Mouse (Mus musculus) bone marrow macrophage, adult 2 months (primary cell): Measurements from ENCODE around the gene Zfp787. TPM values are rescaled to one million over a fixed set of nuclear protein-coding genes. Genes with fewer than 3 reads are reported as not detected.
A peak's percentile ranks its signal among the peaks of the same experiment; 100 is the strongest.

Source experiments
- H3K27ac ChIP-seq: 2 replicates; pipeline ENCODE4 v1.5.1; 2012; ENCODE audit warnings: low read depth, low read length; ENCODE audit not compliant: insufficient read depth
- H3K4me1 ChIP-seq: 2 replicates; pipeline ENCODE4 v1.6.1; 2012; ENCODE audit warnings: low read length; ENCODE audit not compliant: control insufficient read depth, insufficient read depth
- H3K4me3 ChIP-seq: 2 replicates; pipeline ENCODE4 v1.5.1; 2012; ENCODE audit warnings: mild to moderate bottlenecking, low read length, moderate library complexity; ENCODE audit not compliant: insufficient read depth
- CTCF ChIP-seq: IDR thresholded peaks from 2 replicates; pipeline ENCODE4 v1.5.1; 2012; ENCODE audit warnings: low read depth, mild to moderate bottlenecking, low read length, moderate library complexity
- POLR2A ChIP-seq: IDR thresholded peaks from 2 replicates; pipeline ENCODE4 v1.6.1; 2012; ENCODE audit warnings: mild to moderate bottlenecking, low read depth, low read length, borderline replicate concordance
- polyA plus RNA-seq: library from polyadenylated mRNA; stranded (reverse); fragments of >200 nt; gene quantifications from 2 replicates; pipeline ENCODE4 v1.2.4, GENCODE M21; 2012; ENCODE audit not compliant: missing spikeins, insufficient read depth, insufficient read length

Gene Zfp787
- polyA plus RNA-seq, 1 experiment: 22.8 TPM

DNA sequence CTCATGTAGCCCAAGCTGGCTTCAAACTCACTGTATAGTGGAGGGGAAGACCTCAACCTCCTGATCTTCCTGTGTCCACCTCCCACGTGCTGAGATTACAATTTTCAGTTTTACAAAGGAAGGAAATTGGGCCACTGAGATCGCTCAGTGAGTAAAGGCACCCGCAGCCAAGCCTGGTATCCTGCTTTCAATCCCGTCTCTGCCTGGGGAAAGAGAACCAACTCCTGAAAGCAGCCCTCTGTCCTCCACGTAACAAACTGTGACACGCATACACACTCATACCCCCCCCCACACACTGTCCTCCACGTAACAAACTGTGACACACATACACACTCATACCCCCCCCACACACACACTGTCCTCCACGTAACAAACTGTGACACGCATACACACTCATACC lies 14.6 kb upstream of the Zfp787 start:
- Histone ChIP-seq H3K4me1 (peaks cover 23% of the 10 kb centered on the region), H3K4me3 (no peak overlapping the region), H3K27ac (peak overlapping the region; percentile 40)
- TF ChIP-seq CTCF (no peak), POLR2A (no peak)

DNA sequence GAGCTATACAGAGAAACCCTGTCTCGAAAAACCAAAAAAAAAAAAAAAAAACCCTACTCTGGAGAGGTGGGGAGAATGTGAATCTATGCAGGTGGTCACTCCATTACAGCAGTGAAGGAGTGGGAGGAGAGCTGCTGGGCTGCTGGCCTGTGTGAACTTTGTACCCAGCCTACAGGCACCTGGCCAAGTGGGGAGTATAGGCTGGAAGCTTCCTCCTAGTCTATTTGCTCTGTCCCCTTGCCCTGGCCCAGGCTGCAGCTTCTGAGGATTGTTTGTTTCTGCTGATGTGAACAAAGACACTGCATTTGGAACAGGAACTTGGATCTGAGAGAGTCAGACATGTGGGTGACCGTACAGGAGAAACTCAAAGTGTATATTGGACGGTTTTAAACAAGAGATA lies 13.6 kb upstream of the Zfp787 start:
- TF ChIP-seq POLR2A (no peak), CTCF (no peak)
- no peak overlapping the region for H3K4me3 ChIP-seq
- peaks cover 20% of the 10 kb centered on the region for H3K4me1 ChIP-seq
- peak overlapping the region; percentile 40 for H3K27ac ChIP-seq

GRCm38 (mm10) chr7:6164671-6165070 lies 8.9 kb upstream of the Zfp787 start:
- Histone ChIP-seq H3K4me3 (no peak overlapping the region), H3K4me1 (peaks cover 6% of the 10 kb centered on the region; the same call in 1 of the 2 replicates), H3K27ac (no peak overlapping the region)
- no peak for TF ChIP-seq CTCF
- TF ChIP-seq POLR2A: no peak

- TF ChIP-seq CTCF: no peak
- no peak for TF ChIP-seq POLR2A
- peaks cover 2% of the 10 kb centered on the region for H3K4me1 ChIP-seq
- no peak overlapping the region for H3K4me3 ChIP-seq
- no peak overlapping the region for H3K27ac ChIP-seq
Measured at GRCm38 (mm10) chr7:6162172-6162571, 6.4 kb upstream of the Zfp787 start.

GRCm38 (mm10) chr7:6161541-6161940 lies 5.7 kb upstream of the Zfp787 start:
- Histone ChIP-seq H3K4me1 (peaks cover 7% of the 10 kb centered on the region), H3K4me3 (no peak overlapping the region), H3K27ac (no peak overlapping the region)
- no peak for TF ChIP-seq POLR2A
- TF ChIP-seq CTCF: no peak

GRCm38 (mm10) chr7:6159604-6160003 lies 3.8 kb upstream of the Zfp787 start:
- no peak overlapping the region for H3K27ac ChIP-seq
- H3K4me1 ChIP-seq: peaks cover 8% of the 10 kb centered on the region
- TF ChIP-seq CTCF: no peak
- no peak for TF ChIP-seq POLR2A
- no peak overlapping the region for H3K4me3 ChIP-seq

GRCm38 (mm10) chr7:6157479-6157878 lies 1.7 kb upstream of the Zfp787 start:
- Histone ChIP-seq H3K27ac (no peak overlapping the region), H3K4me3 (no peak overlapping the region), H3K4me1 (peaks cover 27% of the 10 kb centered on the region)
- TF ChIP-seq POLR2A (no peak), CTCF (no peak)

DNA sequence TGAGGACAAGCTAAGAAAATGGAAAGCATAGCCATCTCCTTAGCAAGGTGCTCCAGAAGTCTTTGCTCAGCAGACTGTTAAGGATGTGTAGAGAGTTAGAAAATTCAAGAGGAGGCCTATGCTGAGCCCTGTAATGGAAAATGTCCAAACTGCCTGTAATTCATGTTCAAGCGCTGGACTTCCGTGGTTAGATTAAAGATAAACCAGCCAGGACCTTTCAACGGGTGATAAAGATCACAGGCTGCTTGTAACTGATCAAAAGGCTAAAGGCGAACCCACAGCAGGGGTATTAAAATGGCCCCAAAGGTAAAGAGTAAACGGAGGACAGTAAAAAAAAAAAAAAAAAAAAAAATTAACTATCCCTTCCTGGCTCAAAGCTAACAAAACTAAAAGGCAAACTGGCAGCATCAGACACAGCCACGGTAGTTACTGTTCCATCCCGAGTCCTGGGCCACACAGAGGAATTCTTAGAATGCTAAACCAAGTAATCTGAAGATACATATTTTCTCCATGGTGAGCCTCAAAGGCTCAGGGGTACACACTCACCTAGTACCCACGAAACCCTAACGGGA lies 1.2 kb upstream of the Zfp787 start:
- Histone ChIP-seq H3K27ac (no peak overlapping the region), H3K4me3 (peak overlapping the region; percentile 87), H3K4me1 (peaks cover 30% of the 10 kb centered on the region)
- TF ChIP-seq POLR2A: no peak

- 0 out of 2 replicates have a peak, but pooled peaks have one; percentile 7 for TF ChIP-seq POLR2A
- no peak for TF ChIP-seq CTCF
- Histone ChIP-seq H3K27ac (peak overlapping the region; percentile 95), H3K4me1 (peaks cover 45% of the 10 kb centered on the region)
Measured at GRCm38 (mm10) chr7:6155031-6155872, 545 bp downstream of the Zfp787 start.

GRCm38 (mm10) chr7:6154164-6154563 lies 1.6 kb downstream of the Zfp787 start:
- H3K4me1 ChIP-seq: peaks cover 53% of the 10 kb centered on the region

More at GRCm38 (mm10) chr7:6155031-6155872, 545 bp downstream of the Zfp787 start:
- H3K4me3 ChIP-seq: peak overlapping the region; percentile 87

More at GRCm38 (mm10) chr7:6154164-6154563, 1.6 kb downstream of the Zfp787 start:
- H3K27ac ChIP-seq: peak overlapping the region; percentile 95
- TF ChIP-seq CTCF: no peak
- no peak for TF ChIP-seq POLR2A
- H3K4me3 ChIP-seq: peak overlapping the region; percentile 87
